Mouse (Mus musculus) layer of hippocampus, postnatal 10 days (tissue): ENCODE results near the gene Gnaq. TPM values are rescaled to one million over a fixed set of nuclear protein-coding genes. Genes with fewer than 3 reads are reported as not detected.

Experiments used
- DNase-seq, 2 experiments: peaks; one replicate each; pipeline ENCODE4 v3.0.0; 2021; ENCODE audit warnings: low spot score in 2 of 2
- total RNA-seq, 2 experiments: library from RNA; stranded (reverse); gene quantifications; 2 replicates each; pipeline ENCODE4 v1.2.3; 2021

The Gnaq gene
- total RNA-seq, 2 experiments from 2014 or later = 196 to 220 TPM

GRCm38 (mm10) chr19:16358905-16359304 lies 226.3 kb downstream of the Gnaq start:
- peak; percentile 39 to 57 for DNase-seq

- no peak for DNase-seq
These were observed 233.9 kb downstream of the Gnaq start for GRCm38 (mm10) chr19:16366465-16367063.

DNA sequence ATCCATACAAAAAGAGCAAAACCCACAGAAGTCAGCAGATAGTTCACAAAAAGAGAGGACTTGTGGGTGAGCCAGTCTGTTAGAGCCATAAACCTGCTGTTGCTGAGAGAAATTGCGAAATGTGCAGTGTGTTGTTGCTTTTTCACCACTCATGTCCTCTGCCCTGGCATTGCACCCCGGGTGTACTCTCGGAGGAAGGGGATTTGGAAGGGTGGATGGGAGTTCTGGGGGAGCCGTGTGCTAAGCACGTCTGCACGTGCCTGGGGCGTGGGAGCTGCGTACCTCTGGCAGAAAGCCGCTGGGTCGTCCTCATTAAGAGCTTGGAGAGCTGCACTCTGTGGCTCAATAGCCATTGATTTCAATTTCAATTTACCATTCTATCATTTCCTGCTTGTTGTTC lies 234.6 kb downstream of the Gnaq start:
- peak in 1 of 2 experiments; percentile 37 for DNase-seq

DNA sequence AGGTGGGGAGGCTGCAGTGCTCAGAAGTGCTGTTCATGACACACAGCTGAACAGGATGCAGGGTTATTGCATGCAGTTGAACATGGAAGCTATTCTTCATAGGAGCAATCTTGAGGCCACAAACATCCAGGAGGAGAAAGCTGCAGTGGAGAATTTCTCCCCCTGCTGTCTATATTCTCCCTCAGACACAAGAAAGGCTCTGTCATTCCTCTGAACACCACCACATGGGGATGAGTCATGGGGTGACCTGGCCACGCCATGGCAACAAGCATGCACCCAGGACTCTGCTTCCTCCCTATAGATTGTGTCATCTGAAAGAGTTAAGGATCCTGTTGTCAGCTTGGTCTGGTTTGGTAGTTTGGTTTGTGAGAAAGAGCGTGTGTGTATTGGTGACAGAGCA lies 239.0 kb downstream of the Gnaq start:
- DNase-seq = no peak

- DNase-seq = no peak
These were observed 240.3 kb downstream of the Gnaq start for GRCm38 (mm10) chr19:16372752-16373486.

GRCm38 (mm10) chr19:16375881-16376280 lies 243.2 kb downstream of the Gnaq start:
- no peak for DNase-seq

DNA sequence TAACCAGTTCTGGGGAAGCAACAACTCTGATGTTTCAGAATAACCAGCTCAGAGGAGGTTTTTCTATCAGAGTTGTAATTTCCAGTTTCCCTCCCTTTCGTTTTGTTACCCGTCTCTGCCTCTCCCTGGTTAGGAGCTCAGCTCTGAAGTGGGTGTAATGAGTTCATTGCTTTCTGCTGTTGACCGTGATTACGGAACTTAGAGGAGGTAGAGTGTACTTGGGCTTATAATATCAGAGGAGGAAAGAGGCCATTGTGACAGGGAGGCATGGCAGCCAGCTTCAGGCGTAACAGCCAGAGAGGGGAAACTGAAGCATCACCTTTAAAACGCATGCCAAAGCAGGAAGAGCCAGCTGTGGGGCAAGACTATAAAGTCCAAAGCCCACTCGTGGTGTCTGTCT lies 245.9 kb downstream of the Gnaq start:
- no peak for DNase-seq

- DNase-seq = no peak
These were observed 247.1 kb downstream of the Gnaq start for GRCm38 (mm10) chr19:16379687-16380086.

GRCm38 (mm10) chr19:16382392-16382791 lies 249.8 kb downstream of the Gnaq start:
- DNase-seq = no peak

- DNase-seq = no peak
These were observed 250.5 kb downstream of the Gnaq start for GRCm38 (mm10) chr19:16383127-16383526.

GRCm38 (mm10) chr19:16384094-16384493 lies 251.5 kb downstream of the Gnaq start:
- DNase-seq = no peak

- no peak for DNase-seq
These were observed 252.3 kb downstream of the Gnaq start for GRCm38 (mm10) chr19:16384957-16385356.

DNA sequence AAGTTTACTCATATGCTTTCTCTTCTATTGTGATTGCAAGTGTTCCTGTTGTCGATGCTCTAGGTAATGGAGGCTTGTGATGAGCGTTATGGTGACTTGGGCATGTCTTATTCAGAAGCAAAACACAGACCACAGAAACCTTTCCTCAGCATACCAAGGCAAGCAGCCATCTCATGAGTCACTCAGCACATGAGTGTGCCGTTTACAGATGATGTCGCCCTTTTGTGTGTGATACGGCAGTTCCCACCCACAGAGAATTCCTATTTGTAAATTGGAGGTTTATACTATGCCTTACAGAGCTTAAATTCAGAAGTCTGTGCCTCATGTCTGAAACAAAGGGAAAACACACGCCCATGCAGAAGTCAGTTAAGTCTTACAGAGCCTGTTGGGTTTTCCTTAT lies 253.9 kb downstream of the Gnaq start:
- DNase-seq = no peak

GRCm38 (mm10) chr19:16390192-16390795 lies 257.7 kb downstream of the Gnaq start:
- DNase-seq = no peak

- DNase-seq = no peak
These were observed 261.8 kb downstream of the Gnaq start for GRCm38 (mm10) chr19:16394381-16394780.

GRCm38 (mm10) chr19:16403101-16403500 lies 270.5 kb downstream of the Gnaq start:
- no peak for DNase-seq

GRCm38 (mm10) chr19:16407727-16408126 lies 275.1 kb downstream of the Gnaq start:
- no peak for DNase-seq

DNA sequence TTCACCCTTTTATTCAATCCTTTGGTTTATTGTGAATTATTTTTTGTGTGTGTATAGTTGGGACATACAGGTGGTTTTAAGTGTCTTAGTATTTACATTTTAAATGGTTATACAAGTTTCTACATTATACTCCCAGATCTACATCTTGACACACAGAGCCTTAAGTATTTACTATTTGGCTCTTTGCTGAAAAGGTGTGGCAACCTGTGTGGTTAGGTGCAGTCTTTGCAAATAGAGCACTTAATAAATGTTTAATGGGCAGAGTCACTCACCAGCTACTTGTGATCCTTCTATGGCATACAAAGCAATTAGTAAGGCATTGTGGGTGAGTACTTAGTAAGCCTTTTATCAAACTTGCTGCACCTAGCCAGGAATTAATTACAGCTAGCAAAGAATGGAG lies 278.7 kb downstream of the Gnaq start:
- DNase-seq = no peak

- no peak for DNase-seq
These were observed 285.5 kb downstream of the Gnaq start for GRCm38 (mm10) chr19:16418086-16418663.

DNA sequence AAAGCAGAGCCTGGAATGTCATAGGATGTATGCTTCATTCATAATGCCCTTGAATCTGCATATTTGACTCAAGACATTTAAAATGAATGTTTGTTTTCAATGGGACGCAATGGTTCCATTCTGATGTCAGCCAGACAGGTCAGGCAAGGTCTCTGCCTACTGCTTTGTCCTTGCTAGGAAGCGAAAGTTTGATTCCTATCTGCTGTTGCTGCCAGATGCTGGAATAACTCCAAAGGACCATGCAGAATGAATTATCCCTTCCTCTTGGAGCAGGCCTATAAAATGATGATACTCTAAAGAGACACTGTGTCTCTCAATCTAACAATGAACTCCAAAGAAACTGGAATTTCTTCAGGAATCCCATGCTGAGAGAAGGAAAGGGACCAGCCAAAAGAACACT lies 293.0 kb downstream of the Gnaq start:
- no peak for DNase-seq

DNA sequence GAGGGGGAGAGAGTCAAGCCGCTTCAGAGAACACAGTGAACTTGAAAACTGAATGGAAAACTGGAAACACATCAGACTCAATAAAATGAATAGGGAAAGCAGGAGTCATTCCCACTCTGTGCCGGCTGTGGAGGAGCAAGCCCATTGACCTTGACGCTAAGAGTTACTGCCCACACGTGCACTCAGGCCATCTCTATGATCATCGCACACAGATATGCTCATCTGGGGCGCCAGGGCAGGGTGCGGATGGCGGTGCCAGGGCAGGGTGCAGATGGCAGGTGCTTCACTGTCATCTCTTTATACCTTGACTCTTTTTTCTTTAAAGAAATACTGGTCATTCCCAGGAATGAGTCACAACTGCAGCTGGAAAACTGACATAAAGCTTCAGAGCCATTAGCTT lies 298.7 kb downstream of the Gnaq start:
- no peak for DNase-seq

GRCm38 (mm10) chr19:16434879-16435278 lies 302.2 kb downstream of the Gnaq start:
- DNase-seq = no peak
